Mouse (Mus musculus) bone marrow, adult 2 months (tissue): ENCODE data around the gene Nfkbil1.

Experiments used
- CTCF ChIP-seq: fragments of 200-500 bp; IDR thresholded peaks from 2 replicates; pipeline ENCODE4 v1.5.1; 2011; ENCODE audit warnings: low read length, control low read depth; ENCODE audit not compliant: control insufficient read depth, insufficient read depth
- POLR2A ChIP-seq: fragments of 200-500 bp; IDR thresholded peaks from 2 replicates; pipeline ENCODE4 v1.6.1; 2011; ENCODE audit warnings: low read depth, mild to moderate bottlenecking, control low read depth, low read length, borderline replicate concordance; ENCODE audit not compliant: control insufficient read depth

GRCm38 (mm10) chr17:35244999-35245398, 9.4 kb upstream of the Nfkbil1 start:
- TF ChIP-seq CTCF (no peak), POLR2A (no peak)
